Mouse (Mus musculus) olfactory bulb, adult 2 months (tissue): ENCODE data around the gene Clec2i. TPM values are rescaled to one million over a fixed set of nuclear protein-coding genes. Genes with fewer than 3 reads are reported as not detected.

ENCODE experiments used
- H3K27ac ChIP-seq: fragments of 200-500 bp; 2 replicates; pipeline ENCODE4 v1.5.1; 2012; ENCODE audit warnings: low read depth, low read length; ENCODE audit not compliant: insufficient read depth
- H3K4me1 ChIP-seq: fragments of 200-500 bp; 2 replicates; pipeline ENCODE4 v1.6.1; 2012; ENCODE audit warnings: low read length; ENCODE audit not compliant: control insufficient read depth, insufficient read depth
- H3K4me3 ChIP-seq: fragments of 200-500 bp; 2 replicates; pipeline ENCODE4 v1.5.1; 2012; ENCODE audit warnings: mild to moderate bottlenecking, low read depth, low read length, moderate library complexity; ENCODE audit not compliant: insufficient read depth
- CTCF ChIP-seq: fragments of 200-500 bp; IDR thresholded peaks from 2 replicates; pipeline ENCODE4 v1.5.1; 2012; ENCODE audit warnings: low read depth, mild to moderate bottlenecking, low read length, moderate library complexity; ENCODE audit not compliant: insufficient read depth
- POLR2A ChIP-seq: fragments of 200-500 bp; IDR thresholded peaks from 2 replicates; pipeline ENCODE4 v1.6.1; 2012; ENCODE audit warnings: mild to moderate bottlenecking, low read depth, low read length, moderate library complexity; ENCODE audit not compliant: insufficient read depth
- WGBS: fragments of 180-500 bp; shearing (Covaris S2); methylation state at CpG from one replicate; pipeline ENCODE4 v1.1.7; 2018; 5-methylcytosine and 5-hydroxymethylcytosine counted together
- polyA plus RNA-seq: library from polyadenylated mRNA; stranded (reverse); fragments of >200 nt; gene quantifications from 2 replicates; pipeline ENCODE4 v1.2.4, GENCODE M21; 2012; ENCODE audit warnings: low replicate concordance; ENCODE audit not compliant: missing spikeins, insufficient read depth, insufficient read length

Clec2i gene
- polyA plus RNA-seq, 1 experiment = not detected

GRCm38 (mm10) chr6:128941646-128942421 is 54.4 kb downstream of the Clec2i start:
- Histone ChIP-seq H3K4me1 (peaks cover 2% of the 10 kb centered on the region; the same call in 1 of the 2 replicates), H3K27ac (no peak overlapping the region), H3K4me3 (no peak overlapping the region)
- 64% methylated on average over 5 of the region's 5 CpGs for WGBS
- TF ChIP-seq POLR2A = no peak
- TF ChIP-seq CTCF = no peak

- H3K4me3 ChIP-seq = no peak overlapping the region
- H3K27ac ChIP-seq = no peak overlapping the region
- WGBS = 90% methylated on average over 3 of the region's 3 CpGs
- H3K4me1 ChIP-seq = peaks cover 2% of the 10 kb centered on the region; the same call in 1 of the 2 replicates
- no peak for TF ChIP-seq CTCF
- TF ChIP-seq POLR2A = no peak
Measured at GRCm38 (mm10) chr6:128945564-128945963, 58.2 kb downstream of the Clec2i start.

Other genes starting within 250 kb of the Clec2i start
- not detected in 2 replicates for gene Clec2h, start 225.2 kb upstream of the Clec2i start, polyA plus RNA-seq
- not detected in 2 replicates for gene Klrb1, start 164.5 kb upstream of the Clec2i start, polyA plus RNA-seq
- not detected in 2 replicates for gene Klrb1c, start 98.4 kb upstream of the Clec2i start, polyA plus RNA-seq
- not detected in 2 replicates for gene Gm44511, start 61.3 kb upstream of the Clec2i start, polyA plus RNA-seq
- not detected in 2 replicates for gene Klrb1b, start 61.3 kb upstream of the Clec2i start, polyA plus RNA-seq
- not detected in 2 replicates for gene BC035044, start 3.5 kb downstream of the Clec2i start, polyA plus RNA-seq
- gene Clec2g, start 46.8 kb downstream of the Clec2i start, polyA plus RNA-seq = not detected in 2 replicates
- gene Klrb1f, start 158.3 kb downstream of the Clec2i start, polyA plus RNA-seq = not detected in 2 replicates
- gene Clec2e, start 213.3 kb downstream of the Clec2i start, polyA plus RNA-seq = not detected in 2 replicates